ENCODE assay signal across 10 mouse cellular contexts in the genomic region with DNA sequence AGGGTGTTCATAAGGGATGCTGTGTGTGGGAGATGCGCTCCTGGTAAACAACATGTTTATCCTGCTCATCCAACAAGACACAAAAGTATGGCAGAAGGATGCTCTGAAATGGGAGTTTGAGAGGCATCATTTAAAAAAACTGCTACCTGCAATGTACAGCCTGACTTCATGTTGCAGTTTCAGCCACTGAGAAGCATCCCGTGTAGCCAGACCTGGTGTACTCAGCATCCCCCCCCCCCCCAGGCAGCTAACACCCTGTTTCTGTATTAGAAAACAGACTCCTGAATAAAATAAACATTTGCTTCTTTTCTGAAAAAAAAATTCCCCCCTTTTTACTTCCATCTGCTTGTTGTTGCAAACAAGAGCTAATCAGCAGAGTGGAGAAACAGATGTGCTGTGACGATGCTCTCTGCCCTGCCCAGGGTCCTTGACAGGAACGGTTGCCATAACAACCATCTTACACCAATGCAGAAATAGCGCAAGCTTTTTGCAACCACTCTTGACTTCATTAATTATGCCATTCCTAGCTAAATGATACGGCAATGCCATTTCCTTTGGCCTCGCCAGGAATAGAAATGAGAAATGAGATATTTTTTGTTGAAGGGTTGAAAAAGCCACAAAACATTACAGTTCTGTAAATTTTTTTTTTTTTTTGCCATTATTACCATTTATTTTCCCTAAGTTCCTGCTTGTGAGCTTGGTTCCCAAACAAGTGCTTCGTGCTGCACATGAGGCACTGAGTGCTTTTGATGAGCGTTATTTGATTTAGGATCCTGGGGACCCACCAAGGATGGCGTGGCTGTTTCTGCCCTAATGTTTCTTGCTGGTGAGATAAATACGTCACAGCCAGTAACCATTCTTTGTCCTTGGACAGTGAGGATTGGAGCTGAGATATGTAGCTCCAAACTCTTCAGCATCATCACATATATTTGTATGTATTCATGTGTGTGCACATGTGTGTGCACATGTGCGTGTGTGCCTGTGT.
A peak's percentile ranks its signal among the peaks of the same experiment; 100 is the strongest.
DNase-seq lines count a peak whose midpoint lies in the region; ATAC-seq and TF ChIP-seq lines count a peak whose summit lies in the region.
"Had no signal": no experiment of that assay in that cellular context is flagged by ENCODE, and none has a peak within 500 bp of the region (broad histone marks: within the 10 kb centered on the region; RNA-seq: fewer than 3 reads in every experiment).

No protein-coding gene starts in this region.

- no peaks in the 10 kb centered on the region for H3K4me1 ChIP-seq in forebrain, embryonic 11.5 days (replicated peaks; ENCODE audit: control insufficient read depth, insufficient read depth, low read length)
- H3K4me1 ChIP-seq in forebrain, embryonic 10.5 days, result peaks cover 9% of the 10 kb centered on the region; the same call in 1 of the 2 replicates
- H3K4me1 ChIP-seq in midbrain, embryonic 16.5 days (ENCODE audit: control insufficient read depth, insufficient read depth, low read length), result peaks cover 24% of the 10 kb centered on the region
- H3K4me1 ChIP-seq in lung, adult 2 months (ENCODE audit: control insufficient read depth, insufficient read depth, low read length), result no peaks in the 10 kb centered on the region

- 62% methylated on average over 12 of the region's 12 CpGs for WGBS in forebrain, embryonic 11.5 days
- 76% methylated on average over 12 of the region's 12 CpGs for WGBS in forebrain, embryonic 10.5 days
- WGBS in midbrain, embryonic 16.5 days, result 35% methylated on average over 12 of the region's 12 CpGs
- 52% methylated on average over 12 of the region's 12 CpGs for WGBS in lung, adult 2 months

- H3K27ac ChIP-seq in forebrain, embryonic 11.5 days (ENCODE audit: low read depth, low read length), result peak overlapping the region; percentile 42; the same call in 1 of the 2 replicates
- H3K27ac ChIP-seq in forebrain, embryonic 10.5 days, result no peak overlapping the region
- peak overlapping the region; percentile 84 for H3K27ac ChIP-seq in midbrain, embryonic 16.5 days (ENCODE audit: low read length)

- no peak overlapping the region for H3K4me3 ChIP-seq in forebrain, embryonic 11.5 days (ENCODE audit: low read depth, low read length)
- no peak overlapping the region for H3K4me3 ChIP-seq in forebrain, embryonic 10.5 days
- no peak overlapping the region for H3K4me3 ChIP-seq in midbrain, embryonic 16.5 days (ENCODE audit: low read depth, low read length)
- H3K4me3 ChIP-seq in lung, adult 2 months (replicated peaks; ENCODE audit: extremely low read depth, low read depth, low read length), result no peak overlapping the region

- peak; percentile 64 for ATAC-seq in forebrain, embryonic 11.5 days (replicated peaks; ENCODE audit: low FRiP score)
- peak; percentile 63 for ATAC-seq in granulocyte monocyte progenitor cell, adult 5-6 weeks (replicated peaks; ENCODE audit: poor library complexity, severe bottlenecking)
- peak; percentile 92 for ATAC-seq in midbrain, embryonic 16.5 days
- ATAC-seq: inflammation-experienced regulatory T-cells, adult 6 months had no signal

- no peaks in the 10 kb centered on the region for H3K27me3 ChIP-seq in forebrain, embryonic 11.5 days (ENCODE audit: control insufficient read depth, insufficient read depth, low read length)
- no peaks in the 10 kb centered on the region for H3K27me3 ChIP-seq in forebrain, embryonic 10.5 days (ENCODE audit: poor library complexity, severe bottlenecking)
- H3K27me3 ChIP-seq in midbrain, embryonic 16.5 days (ENCODE audit: control insufficient read depth, insufficient read depth, low read depth, low read length), result no peaks in the 10 kb centered on the region

- no peaks in the 10 kb centered on the region for H3K9me3 ChIP-seq in forebrain, embryonic 11.5 days (ENCODE audit: control insufficient read depth, low read length)
- H3K9me3 ChIP-seq in forebrain, embryonic 10.5 days, result no peaks in the 10 kb centered on the region
- H3K9me3 ChIP-seq in midbrain, embryonic 16.5 days (replicated peaks; ENCODE audit: control insufficient read depth, low read length, poor library complexity, severe bottlenecking), result no peaks in the 10 kb centered on the region

- H3K4me2 ChIP-seq in forebrain, embryonic 11.5 days (ENCODE audit: low read depth, low read length, severe bottlenecking), result no peak overlapping the region
- peak overlapping the region; percentile 29 for H3K4me2 ChIP-seq in midbrain, embryonic 16.5 days (ENCODE audit: low read length)

- TF ChIP-seq POLR2A in brain, embryonic 14.5 days (IDR thresholded peaks at IDR 0.05; ENCODE audit: borderline replicate concordance, extremely low read depth, insufficient read depth, insufficient read length, poor library complexity, severe bottlenecking), result no peak
- no peak for TF ChIP-seq POLR2A in lung, adult 2 months (IDR thresholded peaks at IDR 0.05; ENCODE audit: borderline replicate concordance, extremely low read depth, low read depth, low read length)

- H3K36me3 ChIP-seq in forebrain, embryonic 11.5 days (ENCODE audit: control insufficient read depth, insufficient read depth, low read length), result no peaks in the 10 kb centered on the region
- H3K36me3 ChIP-seq in forebrain, embryonic 10.5 days (replicated peaks), result no peaks in the 10 kb centered on the region
- H3K36me3 ChIP-seq in midbrain, embryonic 16.5 days (ENCODE audit: control insufficient read depth, insufficient read depth, low read length), result no peaks in the 10 kb centered on the region

- no peak for DNase-seq in forebrain, embryonic 11.5 days (ENCODE audit: low spot score)
- DNase-seq in forebrain, embryonic 10.5 days (ENCODE audit: extremely low spot score, low spot score), result no peak
- peak; percentile 96 for DNase-seq in brain, embryonic 14.5 days (ENCODE audit: low read depth)
- no peak for DNase-seq in ovary, postnatal 10 days (ENCODE audit: low spot score)
- no peak for DNase-seq in lung, adult 2 months
- no peak for DNase-seq in thymus, postnatal 4 days
- DNase-seq: lung, postnatal 14 days had no signal

- H3K9ac ChIP-seq in forebrain, embryonic 11.5 days (ENCODE audit: low read length), result no peak overlapping the region
- H3K9ac ChIP-seq in midbrain, embryonic 16.5 days (ENCODE audit: low read depth, low read length), result no peak overlapping the region

- TF ChIP-seq CTCF in brain, embryonic 14.5 days (IDR thresholded peaks at IDR 0.05; ENCODE audit: borderline replicate concordance, extremely low read depth, insufficient read depth, insufficient read length), result no peak
- TF ChIP-seq CTCF in lung, adult 2 months (IDR thresholded peaks at IDR 0.05; ENCODE audit: insufficient read depth, low read length), result no peak
